Mouse (Mus musculus) right cerebral cortex, postnatal 25 days (tissue): ENCODE data around the gene B4galnt4.

Source experiments
- DNase-seq: peaks from one replicate; pipeline ENCODE4 v3.0.0; 2022

Gene B4galnt4

DNA sequence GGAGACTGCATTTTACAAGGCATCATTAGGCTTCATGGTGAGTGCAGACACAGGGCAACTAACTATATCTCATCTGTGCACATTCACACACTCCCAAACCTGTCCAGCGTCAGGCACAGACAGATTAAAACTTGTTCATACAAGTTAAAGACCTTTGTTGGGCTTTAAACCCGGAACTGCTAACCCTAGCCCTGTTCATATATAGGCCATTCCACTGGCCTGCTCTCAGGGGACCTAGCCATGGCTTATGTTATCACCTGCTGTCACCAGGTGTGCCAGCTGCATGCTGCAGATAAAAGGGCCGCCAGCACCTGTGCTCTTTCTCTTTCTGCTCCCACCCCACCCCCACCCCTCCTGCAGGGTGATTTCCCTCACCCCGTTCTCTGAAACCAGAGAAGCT, 18.4 kb upstream of the B4galnt4 start:
- no peak for DNase-seq

DNA sequence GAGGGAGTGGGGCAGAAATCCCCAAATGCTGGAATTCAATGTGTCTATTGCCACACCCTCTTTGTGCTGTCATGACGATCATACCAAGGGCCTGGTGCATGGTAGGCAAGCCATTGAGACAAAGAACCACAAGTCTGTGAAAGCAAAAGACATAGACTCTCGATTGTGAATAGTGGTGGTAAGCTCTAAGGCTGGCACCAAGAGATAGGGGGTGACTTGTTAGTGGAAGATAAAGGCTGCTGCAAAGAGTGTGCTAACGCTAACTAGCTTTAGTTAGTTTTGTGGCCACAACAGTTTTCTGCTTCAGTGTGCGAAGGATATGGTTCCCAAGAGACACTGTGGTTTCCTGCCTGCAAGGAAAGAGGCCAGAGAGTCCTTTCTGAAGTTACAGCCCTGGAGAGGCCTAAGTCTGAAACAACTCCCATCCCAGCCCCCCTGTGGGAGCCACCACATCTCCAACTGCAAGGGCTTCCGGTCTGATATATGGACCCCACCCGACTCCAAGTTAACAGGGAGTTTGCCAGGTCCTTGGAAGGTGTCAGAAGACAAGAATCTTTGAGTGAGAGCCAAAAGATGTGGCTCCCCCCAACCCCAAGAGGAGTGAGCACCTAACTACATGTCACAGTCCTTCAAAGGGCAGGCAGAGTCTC, 13.8 kb upstream of the B4galnt4 start:
- DNase-seq, result no peak

GRCm38 (mm10) chr7:141047581-141048225, 13.2 kb upstream of the B4galnt4 start:
- peak; percentile 73 for DNase-seq

DNA sequence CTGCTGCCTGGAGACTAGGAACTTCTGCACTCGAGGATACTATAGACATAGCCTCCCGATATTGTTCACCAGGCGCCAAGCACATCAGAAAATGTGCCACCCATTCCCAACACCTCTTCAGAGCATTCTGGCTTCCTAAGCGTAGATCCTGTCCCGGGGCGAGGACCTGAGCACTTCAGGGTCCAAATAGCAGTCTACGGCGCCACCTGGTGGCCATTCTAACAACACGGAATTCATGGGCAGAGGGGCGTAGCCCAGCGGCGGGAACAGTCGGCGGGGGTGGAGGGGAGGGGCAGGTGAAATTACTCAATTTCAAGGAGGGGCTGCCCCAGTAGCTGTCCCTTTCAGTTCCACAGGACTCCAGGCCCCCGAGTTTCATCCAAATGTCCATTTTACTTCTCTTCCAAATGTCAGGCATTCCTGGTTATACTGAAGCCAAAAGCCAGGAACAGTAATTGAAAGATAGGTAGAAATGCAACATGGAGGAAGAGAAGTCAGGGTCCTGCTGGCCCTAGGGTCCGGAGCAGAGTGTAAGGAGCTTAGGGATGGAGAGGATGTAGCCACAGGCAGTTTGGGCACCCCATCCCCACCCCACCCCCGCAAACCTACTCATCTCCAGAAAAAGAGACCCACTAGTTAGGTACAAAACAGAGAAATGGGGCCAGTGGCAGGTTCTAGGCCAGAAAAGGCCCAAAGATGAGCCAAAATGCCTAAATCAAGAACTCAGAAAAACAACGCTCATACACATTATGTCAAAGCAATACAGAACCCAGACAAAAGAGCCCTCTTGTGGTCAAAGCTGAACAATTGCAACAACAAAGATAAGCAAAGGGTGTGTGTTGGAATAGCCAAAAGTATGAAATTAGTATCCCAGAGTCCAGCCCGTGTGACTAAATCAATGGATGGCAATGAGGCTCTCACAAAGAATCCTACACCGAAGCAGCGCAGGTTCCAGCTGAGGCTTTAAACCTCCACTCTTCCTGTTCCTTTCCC, 12.4 kb upstream of the B4galnt4 start:
- DNase-seq, result peak; percentile 81

DNA sequence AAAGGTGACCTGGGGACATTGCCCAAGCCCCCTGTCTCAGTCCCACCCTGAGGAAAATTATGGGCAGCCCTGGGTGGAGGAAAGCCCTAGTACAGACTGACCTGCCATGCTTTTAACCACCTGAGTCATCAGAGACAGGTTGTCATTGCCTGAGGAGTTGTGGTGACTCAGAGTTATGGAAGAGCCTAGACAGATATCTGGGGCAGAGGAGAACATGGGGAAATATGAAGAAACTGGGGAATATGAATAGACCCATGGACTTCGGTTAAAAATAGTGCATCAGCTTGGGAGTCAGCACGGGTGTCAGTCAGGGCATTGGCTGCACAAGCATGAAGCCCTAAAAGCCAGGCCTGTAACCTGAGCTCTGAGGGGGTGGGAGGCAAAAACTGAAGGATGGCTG, 11.6 kb upstream of the B4galnt4 start:
- no peak for DNase-seq

- DNase-seq, result no peak
Observed at GRCm38 (mm10) chr7:141051060-141051685, 9.7 kb upstream of the B4galnt4 start.

GRCm38 (mm10) chr7:141052016-141052415, 8.9 kb upstream of the B4galnt4 start:
- DNase-seq, result no peak

DNA sequence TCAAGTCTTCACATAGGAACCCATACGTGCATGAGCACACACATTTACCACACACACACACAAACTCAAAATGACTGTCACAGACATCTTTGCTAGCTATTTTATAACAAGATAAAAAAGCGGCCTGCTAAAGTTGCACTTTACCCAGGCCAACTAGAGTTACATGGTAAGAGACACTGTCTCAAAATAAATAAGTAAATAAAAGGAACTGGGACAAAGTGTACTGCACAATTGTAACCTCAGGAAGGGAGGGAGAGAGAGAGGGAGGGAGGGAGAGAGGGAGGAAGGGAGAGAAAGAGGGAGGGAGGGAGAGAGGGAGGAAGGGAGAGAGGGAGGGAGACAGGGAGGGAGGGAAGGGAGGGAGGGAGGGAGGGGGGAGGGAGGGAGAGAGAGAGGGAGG, 8.5 kb upstream of the B4galnt4 start:
- no peak for DNase-seq

GRCm38 (mm10) chr7:141055785-141056184, 5.1 kb upstream of the B4galnt4 start:
- DNase-seq, result no peak

- no peak for DNase-seq
Observed at GRCm38 (mm10) chr7:141056976-141057375, 3.9 kb upstream of the B4galnt4 start.

DNA sequence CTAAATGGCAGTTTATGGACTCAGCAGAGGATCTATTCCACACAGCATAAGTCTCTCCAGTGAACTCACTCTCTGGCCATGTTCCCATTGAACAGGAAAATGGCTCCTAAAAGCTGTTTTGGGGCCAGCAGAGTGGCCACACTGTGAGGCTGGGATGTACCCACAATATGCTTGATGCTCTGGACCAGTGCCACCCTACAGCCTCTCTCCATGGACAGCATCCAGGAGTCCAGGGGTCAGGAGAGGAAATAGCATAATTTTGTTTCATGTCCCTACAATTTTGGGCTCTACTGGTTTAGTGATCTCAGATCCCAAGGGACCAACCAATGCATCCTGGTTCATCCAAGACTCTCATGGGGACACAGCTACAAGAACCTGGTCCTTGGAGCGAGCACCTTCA, 3.4 kb upstream of the B4galnt4 start:
- DNase-seq, result no peak

DNA sequence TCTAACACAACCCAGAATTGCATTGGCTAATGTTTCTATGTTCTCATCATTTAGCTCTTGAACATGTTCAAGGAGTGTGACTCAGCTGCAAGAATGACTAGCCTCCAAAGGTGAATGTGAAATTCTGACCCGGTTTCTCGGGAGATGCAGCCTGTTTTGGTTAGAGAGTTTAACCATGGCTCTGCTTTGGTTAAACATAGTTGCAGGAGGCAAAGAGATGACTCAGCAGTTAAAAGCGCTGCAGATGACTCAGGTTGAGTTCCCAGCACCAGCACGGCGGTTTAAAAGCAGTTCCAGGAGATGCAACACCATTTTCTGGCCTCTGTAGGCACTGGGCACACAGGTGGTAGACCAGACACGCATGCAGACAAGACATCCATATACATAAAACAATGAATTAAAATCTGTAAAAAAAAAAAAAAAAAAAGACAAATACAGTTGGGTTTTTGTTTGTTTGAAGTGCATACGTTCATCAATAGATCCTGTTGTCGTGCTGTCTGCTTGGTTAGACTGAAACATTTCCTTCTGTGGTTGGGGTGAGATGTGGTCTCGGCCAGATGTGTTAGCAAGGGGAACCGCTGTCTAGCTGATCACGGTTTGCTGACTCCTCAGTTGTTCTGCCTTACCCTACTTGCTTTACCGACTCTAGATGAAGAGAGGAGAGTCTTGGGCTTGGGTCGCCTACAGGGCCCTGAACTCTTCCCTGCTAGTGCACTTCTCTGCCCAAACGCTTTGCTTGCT, 2.1 kb upstream of the B4galnt4 start:
- DNase-seq, result no peak

DNA sequence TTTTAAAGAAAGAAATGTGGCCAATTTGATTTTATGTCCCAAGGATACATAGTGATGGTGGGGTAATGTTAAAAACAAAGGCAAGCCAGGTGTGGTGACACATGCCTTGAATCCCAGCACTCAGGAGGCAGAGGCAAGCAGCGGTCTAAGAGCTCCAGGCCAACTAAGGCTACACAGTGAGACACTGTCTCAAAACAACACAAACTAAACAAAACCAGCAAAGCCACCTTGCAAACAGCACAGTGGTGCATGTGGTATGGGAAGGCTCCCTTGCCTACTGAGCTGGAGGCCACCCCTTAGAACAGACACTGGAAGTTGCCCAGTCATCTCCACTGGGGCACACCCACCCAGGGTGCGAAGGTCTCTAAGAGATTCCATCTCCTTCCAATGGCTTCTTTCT, 975 bp upstream of the B4galnt4 start:
- DNase-seq, result no peak

DNA sequence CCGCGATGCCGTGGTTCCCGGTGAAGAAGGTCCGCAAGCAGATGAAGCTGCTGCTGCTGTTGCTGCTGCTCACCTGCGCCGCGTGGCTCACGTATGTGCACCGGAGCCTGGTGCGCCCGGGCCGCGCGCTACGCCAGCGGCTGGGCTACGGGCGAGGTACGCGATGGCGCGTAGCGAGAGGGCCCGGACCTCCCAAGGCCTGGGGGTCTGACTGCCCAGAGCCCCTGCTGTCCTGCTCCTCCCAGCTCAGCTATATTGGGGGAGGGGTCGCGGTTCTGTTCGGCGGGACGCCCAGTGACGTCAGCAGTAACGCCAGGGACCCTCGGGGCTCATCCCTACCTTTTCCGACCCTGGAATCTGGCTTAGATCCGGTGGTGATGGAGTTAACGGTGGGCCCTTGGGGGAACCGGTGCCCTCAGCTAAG, 377 bp downstream of the B4galnt4 start:
- no peak for DNase-seq

GRCm38 (mm10) chr7:141062525-141062924, 1.6 kb downstream of the B4galnt4 start:
- no peak for DNase-seq

GRCm38 (mm10) chr7:141063353-141063752, 2.4 kb downstream of the B4galnt4 start:
- DNase-seq, result no peak

DNA sequence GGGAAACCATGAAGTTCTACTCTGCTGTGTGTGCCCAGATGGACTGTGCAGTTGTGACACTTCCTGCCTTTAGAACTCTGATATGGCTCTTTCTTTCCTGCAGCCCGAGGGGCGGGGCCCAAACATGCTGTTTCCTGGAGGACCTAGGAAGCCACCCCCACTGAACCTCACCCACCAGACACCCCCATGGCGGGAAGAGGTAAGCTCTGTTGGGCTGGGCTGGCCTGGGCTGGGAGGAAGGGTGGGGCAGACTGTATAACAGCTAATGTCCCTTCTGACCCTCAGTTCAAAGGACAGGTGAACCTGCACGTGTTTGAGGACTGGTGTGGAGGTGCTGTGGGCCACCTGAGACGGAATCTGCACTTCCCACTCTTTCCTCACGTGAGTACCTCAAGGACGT, 3.3 kb downstream of the B4galnt4 start:
- DNase-seq, result no peak

GRCm38 (mm10) chr7:141064576-141064975, 3.7 kb downstream of the B4galnt4 start:
- DNase-seq, result no peak

- DNase-seq, result no peak
Observed at GRCm38 (mm10) chr7:141068351-141068750, 7.4 kb downstream of the B4galnt4 start.

GRCm38 (mm10) chr7:141070058-141070862, 9.4 kb downstream of the B4galnt4 start:
- peak; percentile 77 for DNase-seq

DNA sequence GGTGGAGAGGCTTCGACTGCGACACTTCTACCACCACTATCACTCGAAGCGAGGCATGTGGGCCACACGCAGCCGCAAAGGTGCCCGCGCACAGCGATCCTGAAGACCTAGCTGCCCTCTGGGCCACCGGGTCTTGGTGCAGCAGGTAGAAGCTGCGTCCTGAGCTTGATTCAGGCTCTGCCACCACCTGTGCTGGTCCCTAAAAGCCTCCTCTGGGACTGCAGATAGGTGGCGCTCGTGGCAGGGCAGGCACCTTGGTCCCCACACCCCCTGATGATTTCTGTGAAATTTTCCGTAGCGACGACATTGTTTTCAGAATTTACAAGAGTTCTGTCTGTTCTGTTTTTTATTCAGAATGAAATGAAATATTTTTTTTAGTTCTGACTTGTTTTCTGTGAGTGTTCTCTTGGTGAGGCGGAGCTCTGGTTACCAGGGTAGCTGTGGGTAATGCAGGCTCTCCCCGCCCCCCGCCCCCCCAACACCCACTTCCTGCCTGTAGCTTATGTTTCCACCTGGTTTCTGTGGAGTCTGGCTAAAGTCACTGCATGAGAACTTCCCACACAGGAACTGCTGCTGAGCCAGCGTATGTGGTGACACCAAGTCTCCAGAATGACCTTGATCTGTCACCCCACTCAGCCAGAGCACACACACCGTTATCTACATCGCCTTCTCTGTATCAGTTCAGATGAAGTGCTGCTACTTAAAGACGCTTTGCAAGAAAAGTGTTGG, 11.3 kb downstream of the B4galnt4 start:
- no peak for DNase-seq
